Mouse (Mus musculus) MEL (cell line): ENCODE data around the gene Spsb1. TPM values are rescaled to one million over a fixed set of nuclear protein-coding genes. Genes with fewer than 3 reads are reported as not detected.

ENCODE experiments used
- DNase-seq: peaks from one replicate; pipeline ENCODE4 v3.0.0; 2011; ENCODE audit warnings: low read depth, low spot score
- H3K27ac ChIP-seq: 2 replicates; pipeline ENCODE4 v1.5.1; 2012; ENCODE audit warnings: low read depth, mild to moderate bottlenecking, control low read depth, low read length, moderate library complexity; ENCODE audit not compliant: control insufficient read depth
- H3K27me3 ChIP-seq, 2 experiments: fragments of 150-350 bp in 1 of 2; sonication (generic) in 1 of 2; 2 replicates each; pipeline ENCODE4 v1.6.1; 2012; ENCODE audit warnings: low read length in 2 of 2, mild to moderate bottlenecking in 2 of 2, improper control_type of control experiment in 1 of 2, moderate library complexity in 1 of 2; ENCODE audit not compliant: insufficient read depth in 2 of 2, control insufficient read depth in 1 of 2
- H3K36me3 ChIP-seq, 2 experiments: 2 replicates each; pipeline ENCODE4 v1.6.1; 2012 to 2014; ENCODE audit warnings: low read length in 2 of 2, improper control_type of control experiment in 1 of 2, inconsistent platforms in 1 of 2, mild to moderate bottlenecking in 1 of 2; ENCODE audit not compliant: insufficient read depth in 2 of 2, control insufficient read depth in 1 of 2
- H3K4me1 ChIP-seq, 2 experiments: fragments of 150-350 bp in 1 of 2; sonication (generic) in 1 of 2; 2 replicates each; pipeline ENCODE4 v1.6.1; 2012; ENCODE audit warnings: low read length in 2 of 2, improper control_type of control experiment in 1 of 2, mild to moderate bottlenecking in 1 of 2; ENCODE audit not compliant: insufficient read depth in 2 of 2, control insufficient read depth in 1 of 2
- H3K4me3 ChIP-seq, 2 experiments: fragments of 150-350 bp in 1 of 2; sonication (generic) in 1 of 2; 2 replicates each; pipeline ENCODE4 v1.5.1; 2012; ENCODE audit warnings: low read depth in 2 of 2, low read length in 2 of 2, mild to moderate bottlenecking in 2 of 2, moderate library complexity in 2 of 2, control low read depth in 1 of 2, improper control_type of control experiment in 1 of 2; ENCODE audit not compliant: control insufficient read depth in 1 of 2, insufficient read depth in 1 of 2
- H3K79me2 ChIP-seq: 2 replicates; pipeline ENCODE4 v1.6.1; 2012; ENCODE audit warnings: mild to moderate bottlenecking, low read length, moderate library complexity; ENCODE audit not compliant: control insufficient read depth, poor library complexity, insufficient read depth
- H3K9ac ChIP-seq: 2 replicates; pipeline ENCODE4 v1.6.1; 2012; ENCODE audit warnings: low read depth, mild to moderate bottlenecking, control low read depth, low read length, moderate library complexity; ENCODE audit not compliant: control insufficient read depth, poor library complexity, severe bottlenecking
- H3K9me3 ChIP-seq: fragments of 150-350 bp; sonication (generic); replicated peaks from 2 replicates; pipeline ENCODE4 v1.6.1; 2012; ENCODE audit warnings: mild to moderate bottlenecking, low read length, improper control_type of control experiment, moderate library complexity; ENCODE audit not compliant: insufficient read depth
- CHD1 ChIP-seq: IDR thresholded peaks from 2 replicates; pipeline ENCODE4 v1.6.1; 2012; ENCODE audit warnings: low read depth, mild to moderate bottlenecking, inconsistent platforms, low read length, improper control_type of control experiment
- CHD2 ChIP-seq: IDR thresholded peaks from 2 replicates; pipeline ENCODE4 v1.6.1; 2011; ENCODE audit warnings: low read length, improper control_type of control experiment
- ELF1 ChIP-seq: IDR thresholded peaks from 2 replicates; pipeline ENCODE4 v1.6.1; 2014; ENCODE audit warnings: low read depth, mild to moderate bottlenecking, inconsistent platforms, low read length, improper control_type of control experiment, moderate library complexity
- EP300 ChIP-seq, 2 experiments: IDR thresholded peaks; 2 replicates each; pipeline ENCODE4 v1.6.1; 2011; ENCODE audit warnings: improper control_type of control experiment in 2 of 2, low read length in 2 of 2, low read depth in 1 of 2, mild to moderate bottlenecking in 1 of 2
- GATA1 ChIP-seq: IDR thresholded peaks from 2 replicates; pipeline ENCODE4 v1.6.1; 2011; ENCODE audit warnings: low read depth, low read length, improper control_type of control experiment
- HCFC1 ChIP-seq: IDR thresholded peaks from 2 replicates; pipeline ENCODE4 v1.6.1; 2012; ENCODE audit warnings: low read depth, mild to moderate bottlenecking, inconsistent platforms, low read length, improper control_type of control experiment, moderate library complexity
- JUND ChIP-seq: IDR thresholded peaks from 2 replicates; pipeline ENCODE4 v1.6.1; 2011; ENCODE audit warnings: low read depth, mild to moderate bottlenecking, improper control_type of control experiment, low read length
- KAT2A ChIP-seq: conservative IDR thresholded peaks from 2 replicates; pipeline ENCODE4 v1.6.1; 2012; ENCODE audit warnings: low read depth, low read length, improper control_type of control experiment, inconsistent platforms
- MAX ChIP-seq: IDR thresholded peaks from 2 replicates; pipeline ENCODE4 v1.6.1; 2011; ENCODE audit warnings: low read length, improper control_type of control experiment
- MAZ ChIP-seq: IDR thresholded peaks from 2 replicates; pipeline ENCODE4 v1.6.1; 2012; ENCODE audit warnings: low read depth, mild to moderate bottlenecking, inconsistent platforms, low read length, improper control_type of control experiment
- MEF2A ChIP-seq: IDR thresholded peaks from 2 replicates; pipeline ENCODE4 v1.6.1; 2014; ENCODE audit warnings: low read depth, mild to moderate bottlenecking, inconsistent platforms, low read length, improper control_type of control experiment; ENCODE audit not compliant: poor library complexity, insufficient replicate concordance, severe bottlenecking; ENCODE audit errors: extremely low read depth
- MXI1 ChIP-seq: IDR thresholded peaks from 2 replicates; pipeline ENCODE4 v1.6.1; 2011; ENCODE audit warnings: mild to moderate bottlenecking, low read depth, low read length, improper control_type of control experiment
- NELFE ChIP-seq: IDR thresholded peaks from 2 replicates; pipeline ENCODE4 v1.6.1; 2011; ENCODE audit warnings: low read depth, low read length, improper control_type of control experiment
- NRF1 ChIP-seq: IDR thresholded peaks from 2 replicates; pipeline ENCODE4 v1.6.1; 2014; ENCODE audit warnings: low read depth, mild to moderate bottlenecking, inconsistent platforms, low read length, improper control_type of control experiment, moderate library complexity; ENCODE audit not compliant: poor library complexity, insufficient read depth, severe bottlenecking
- POLR2AphosphoS2 ChIP-seq: IDR thresholded peaks from 2 replicates; pipeline ENCODE4 v1.6.1; 2011; ENCODE audit warnings: low read length, improper control_type of control experiment
- TAL1 ChIP-seq: IDR thresholded peaks from 2 replicates; pipeline ENCODE4 v1.6.1; 2012; ENCODE audit warnings: mild to moderate bottlenecking, inconsistent platforms, low read length, moderate library complexity, mixed read lengths
- TBP ChIP-seq: IDR thresholded peaks from 2 replicates; pipeline ENCODE4 v1.8.0; 2011; ENCODE audit warnings: low read depth, low read length, improper control_type of control experiment
- TCF12 ChIP-seq: IDR thresholded peaks from 2 replicates; pipeline ENCODE4 v1.6.1; 2014; ENCODE audit warnings: low read depth, mild to moderate bottlenecking, inconsistent platforms, low read length, improper control_type of control experiment, moderate library complexity
- USF1 ChIP-seq: IDR thresholded peaks from 2 replicates; pipeline ENCODE4 v1.6.1; 2014; ENCODE audit warnings: low read depth, mild to moderate bottlenecking, inconsistent platforms, low read length, improper control_type of control experiment, moderate library complexity
- USF2 ChIP-seq, 2 experiments: IDR thresholded peaks; 2 replicates each; pipeline ENCODE4 v1.6.1; 2011 to 2012; ENCODE audit warnings: improper control_type of control experiment in 2 of 2, low read length in 2 of 2, borderline replicate concordance in 1 of 2, inconsistent platforms in 1 of 2, low read depth in 1 of 2, mild to moderate bottlenecking in 1 of 2; ENCODE audit not compliant: insufficient read depth in 1 of 2
- ZMIZ1 ChIP-seq: IDR thresholded peaks from 2 replicates; pipeline ENCODE4 v1.6.1; 2012; ENCODE audit warnings: low read depth, mild to moderate bottlenecking, inconsistent platforms, low read length, improper control_type of control experiment, moderate library complexity
- polyA plus RNA-seq, 2 experiments: library from polyadenylated mRNA; stranded (reverse) in 1 of 2; unstranded in 1 of 2; fragments of >175 nt in 1 of 2; fragments of >200 nt in 1 of 2; gene quantifications; 2 replicates each; pipeline versions ENCODE4 v1.2.1 to v1.2.4; 2012; ENCODE audit warnings: low replicate concordance in 2 of 2, low read depth in 1 of 2; ENCODE audit not compliant: insufficient read length in 2 of 2, insufficient read depth in 1 of 2, missing spikeins in 1 of 2
- total RNA-seq: library from RNA; depleted of rRNA; stranded (reverse); fragments of 300-350 nt; gene quantifications from 2 replicates; pipeline ENCODE4 v1.2.3, GENCODE M21; 2012

The Spsb1 gene
- total and polyA plus RNA-seq, 3 experiments = 0.12 to 0.25 TPM; not detected in 1

GRCm38 (mm10) chr4:149858584-149858983 is 96.3 kb downstream of the Spsb1 start:
- TF ChIP-seq USF1 = no peak
- TF ChIP-seq TBP = no peak
- no peak for TF ChIP-seq MAZ
- no peak for TF ChIP-seq NELFE
- no peak for TF ChIP-seq EP300 (IDR thresholded peaks at IDR 0.05; ENCODE audit: low read depth in 1 of 2, low read length in 2 of 2)
- TF ChIP-seq MEF2A = no peak
- TF ChIP-seq MXI1 = no peak
- TF ChIP-seq KAT2A = no peak
- no peak for TF ChIP-seq HCFC1
- no peak for TF ChIP-seq CHD2
- TF ChIP-seq, all 39 proteins: peak for 0
- peaks cover 4 to 26% of the 10 kb centered on the region in 2 experiments for H3K4me1 ChIP-seq
- H3K79me2 ChIP-seq = no peaks in the 10 kb centered on the region
- no peaks in the 10 kb centered on the region; a peak in 1 of 4 replicates for H3K27me3 ChIP-seq
- H3K9me3 ChIP-seq = no peaks in the 10 kb centered on the region
- DNase-seq = no peak
- H3K36me3 ChIP-seq = peaks cover 0 to 7% of the 10 kb centered on the region in 2 experiments; a peak in 2 of 4 replicates
- H3K9ac ChIP-seq = no peak overlapping the region
- H3K4me3 ChIP-seq = no peak overlapping the region
- H3K27ac ChIP-seq = no peak overlapping the region

- TF ChIP-seq EP300 (IDR thresholded peaks at IDR 0.05; ENCODE audit: low read depth in 1 of 2, low read length in 2 of 2) (no peak), NELFE (no peak), MAX (no peak), KAT2A (no peak), GATA1 (no peak), NRF1 (no peak), TCF12 (no peak), JUND (no peak), CHD1 (no peak), ELF1 (no peak), USF1 (no peak), ZMIZ1 (no peak), MAZ (no peak), TAL1 (no peak), USF2 (IDR thresholded peaks at IDR 0.05; ENCODE audit: borderline replicate concordance in 1 of 2, insufficient read depth in 1 of 2, low read depth in 1 of 2, low read length in 2 of 2) (no peak), MXI1 (no peak), POLR2AphosphoS2 (no peak)
- Histone ChIP-seq H3K27ac (no peak overlapping the region), H3K4me1 (peaks cover 4 to 24% of the 10 kb centered on the region in 2 experiments; a peak in 3 of 4 replicates), H3K79me2 (no peaks in the 10 kb centered on the region), H3K9ac (no peak overlapping the region), H3K36me3 (peaks cover 0 to 7% of the 10 kb centered on the region in 2 experiments; a peak in 1 of 4 replicates), H3K4me3 (no peak overlapping the region), H3K9me3 (no peaks in the 10 kb centered on the region), H3K27me3 (no peaks in the 10 kb centered on the region; a peak in 1 of 4 replicates)
- DNase-seq = no peak
These were observed 96.7 kb downstream of the Spsb1 start for GRCm38 (mm10) chr4:149858097-149858496.
